Mouse (Mus musculus) ES-E14 (cell line): Measurements from ENCODE around the gene Hoxb4. TPM values are rescaled to one million over a fixed set of nuclear protein-coding genes. Genes with fewer than 3 reads are reported as not detected.

Source experiments
- DNase-seq: peaks from one replicate; pipeline ENCODE4 v3.0.0-alpha.2; 2013; ENCODE audit warnings: low read depth, low spot score
- H3K27ac ChIP-seq: 2 replicates; pipeline ENCODE4 v1.5.1; 2012; ENCODE audit warnings: low read depth, mild to moderate bottlenecking, low read length, moderate library complexity, mixed read lengths; ENCODE audit not compliant: poor library complexity, insufficient read depth, severe bottlenecking
- H3K36me3 ChIP-seq: 2 replicates; pipeline ENCODE4 v1.6.1; 2012; ENCODE audit warnings: mild to moderate bottlenecking, low read length, moderate library complexity, mixed read lengths; ENCODE audit not compliant: control insufficient read depth, poor library complexity, insufficient read depth, severe bottlenecking
- H3K4me1 ChIP-seq, 2 experiments: fragments of 150-350 bp in 1 of 2; sonication (generic) in 1 of 2; 2 replicates each; pipeline ENCODE4 v1.6.1; 2012; ENCODE audit warnings: low read length in 2 of 2, mild to moderate bottlenecking in 1 of 2, mixed read lengths in 1 of 2; ENCODE audit not compliant: control insufficient read depth in 2 of 2, insufficient read depth in 2 of 2, poor library complexity in 1 of 2
- H3K4me3 ChIP-seq, 2 experiments: fragments of 150-350 bp in 1 of 2; sonication (generic) in 1 of 2; 2 replicates each; pipeline ENCODE4 v1.5.1; 2012; ENCODE audit warnings: low read length in 2 of 2, low read depth in 1 of 2, mild to moderate bottlenecking in 1 of 2, mixed read lengths in 1 of 2; ENCODE audit not compliant: insufficient read depth in 1 of 2, poor library complexity in 1 of 2, severe bottlenecking in 1 of 2
- H3K9ac ChIP-seq: 2 replicates; pipeline ENCODE4 v1.6.1; 2012; ENCODE audit warnings: low read depth, mild to moderate bottlenecking, low read length, mixed read lengths; ENCODE audit not compliant: poor library complexity, insufficient read depth, severe bottlenecking
- H3K9me3 ChIP-seq: fragments of 150-350 bp; sonication (generic); 2 replicates; pipeline ENCODE4 v1.6.1; 2012; ENCODE audit warnings: low read depth, mild to moderate bottlenecking, low read length; ENCODE audit not compliant: control insufficient read depth, insufficient read depth
- HCFC1 ChIP-seq: IDR thresholded peaks from 2 replicates; pipeline ENCODE4 v1.6.1; 2012; ENCODE audit warnings: low read length, inconsistent platforms, borderline replicate concordance; ENCODE audit not compliant: insufficient read depth
- MAFK ChIP-seq: IDR thresholded peaks from 2 replicates; pipeline ENCODE4 v1.6.1; 2014; ENCODE audit warnings: mild to moderate bottlenecking, low read depth, low read length, inconsistent platforms; ENCODE audit not compliant: insufficient read depth
- ZC3H11A ChIP-seq: IDR thresholded peaks from 2 replicates; pipeline ENCODE4 v1.6.1; 2012; ENCODE audit warnings: low read depth, mild to moderate bottlenecking, inconsistent platforms, low read length, borderline replicate concordance
- ZNF384 ChIP-seq: IDR thresholded peaks from 2 replicates; pipeline ENCODE4 v1.6.1; 2012; ENCODE audit warnings: low read depth, low read length, inconsistent platforms
- in situ Hi-C, 2 experiments: fragments of 600-800 bp; cut with MboI; formaldehyde crosslinking; loops; one replicate each; pipeline ENCODE4 v1.15.1; 2025; ENCODE audit warnings: low sequenced_read_pairs in 2 of 2, inconsistent platforms in 1 of 2; ENCODE audit not compliant: unreplicated experiment in 2 of 2
- total RNA-seq: library from RNA; depleted of rRNA; stranded (reverse); fragments of 300-350 nt; gene quantifications from 2 replicates; pipeline ENCODE4 v1.2.3, GENCODE M21; 2012

The Hoxb4 gene
- total RNA-seq, 1 experiment: 1.2 TPM

DNA sequence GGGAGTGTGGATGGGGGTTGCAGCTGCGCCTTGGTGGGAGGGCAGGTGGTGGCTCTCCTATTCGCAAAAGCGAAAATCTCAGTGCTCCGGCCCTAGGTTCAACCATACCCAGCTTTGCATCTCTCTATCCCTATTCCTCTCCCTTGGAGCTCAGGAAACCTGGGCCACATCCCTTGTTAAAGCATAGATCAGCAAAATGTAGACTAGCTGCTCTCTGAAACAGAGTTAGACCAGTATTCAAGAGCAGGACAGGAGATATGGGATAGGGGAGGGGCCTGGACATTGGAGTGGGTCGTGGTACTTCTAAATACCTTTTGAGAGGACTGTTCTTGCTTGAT is 2.8 kb upstream of the Hoxb4 start:
- Histone ChIP-seq H3K27ac (no peak overlapping the region), H3K9ac (no peak overlapping the region), H3K4me3 (no peak overlapping the region), H3K4me1 (peaks cover 0 to 6% of the 10 kb centered on the region in 2 experiments; a peak in 2 of 4 replicates), H3K36me3 (no peaks in the 10 kb centered on the region), H3K9me3 (no peaks in the 10 kb centered on the region)
- TF ChIP-seq ZC3H11A: no peak
- in situ Hi-C loops: no loop called here
- no peak for DNase-seq

GRCm38 (mm10) chr11:96316696-96317607 is 1.1 kb upstream of the Hoxb4 start:
- H3K9me3 ChIP-seq: no peaks in the 10 kb centered on the region
- no peak for DNase-seq
- in situ Hi-C loops: no loop called here
- no peak overlapping the region for H3K27ac ChIP-seq
- no peaks in the 10 kb centered on the region for H3K36me3 ChIP-seq
- H3K9ac ChIP-seq: no peak overlapping the region
- TF ChIP-seq ZNF384 (no peak), HCFC1 (no peak)
- H3K4me1 ChIP-seq: peaks cover 0 to 5% of the 10 kb centered on the region in 2 experiments; a peak in 2 of 4 replicates
- H3K4me3 ChIP-seq: no peak overlapping the region

- no peaks in the 10 kb centered on the region for H3K9me3 ChIP-seq
- no peak overlapping the region for H3K9ac ChIP-seq
- no peaks in the 10 kb centered on the region for H3K36me3 ChIP-seq
- H3K4me1 ChIP-seq: no peaks in the 10 kb centered on the region
- peak overlapping the region; percentile 48 to 65 for H3K4me3 ChIP-seq
- TF ChIP-seq MAFK (no peak), HCFC1 (no peak)
- in situ Hi-C loops: no loop called here
- no peak for DNase-seq
- no peak overlapping the region for H3K27ac ChIP-seq
Observed at GRCm38 (mm10) chr11:96318368-96319070, 452 bp downstream of the Hoxb4 start.

GRCm38 (mm10) chr11:96319071-96319902 is 1.2 kb downstream of the Hoxb4 start:
- Histone ChIP-seq H3K9me3 (no peaks in the 10 kb centered on the region), H3K4me3 (peak overlapping the region; percentile 39 to 65), H3K9ac (no peak overlapping the region), H3K27ac (no peak overlapping the region), H3K4me1 (no peaks in the 10 kb centered on the region), H3K36me3 (no peaks in the 10 kb centered on the region)
- no peak for DNase-seq
- in situ Hi-C loops: no loop called here
- TF ChIP-seq ZNF384 (0 out of 2 replicates have a peak, but pooled peaks have one; percentile 44), MAFK (no peak), HCFC1 (0 out of 2 replicates have a peak, but pooled peaks have one; percentile 15), ZC3H11A (no peak)
